Mouse (Mus musculus) C2C12 (cell line): ENCODE measurements around the gene Pld2.

Experiments used
- CEBPB ChIP-seq: IDR thresholded peaks from one replicate; pipeline ENCODE4 v1.6.1; 2011; ENCODE audit warnings: low read depth, mild to moderate bottlenecking, control low read depth, moderate library complexity
- CTCF ChIP-seq: IDR thresholded peaks from one replicate; pipeline ENCODE4 v1.5.1; 2011; ENCODE audit not compliant: control insufficient read depth, insufficient read depth, insufficient read length
- FOSL1 ChIP-seq: IDR thresholded peaks from one replicate; pipeline ENCODE4 v1.8.0; 2011; ENCODE audit warnings: mild to moderate bottlenecking, low read length; ENCODE audit not compliant: poor library complexity, insufficient read depth, severe bottlenecking
- MAX ChIP-seq: IDR thresholded peaks from one replicate; pipeline ENCODE4 v1.6.1; 2011; ENCODE audit warnings: mild to moderate bottlenecking, control low read depth
- MYOD1 ChIP-seq: IDR thresholded peaks from one replicate; pipeline ENCODE4 v1.6.1; 2011; ENCODE audit warnings: low read depth; ENCODE audit not compliant: control insufficient read depth, insufficient read length
- MYOG ChIP-seq: IDR thresholded peaks from one replicate; pipeline ENCODE4 v1.6.1; 2011; ENCODE audit not compliant: control insufficient read depth, insufficient read length; ENCODE audit errors: extremely low read depth
- USF1 ChIP-seq: IDR thresholded peaks from one replicate; pipeline ENCODE4 v1.6.1; 2011; ENCODE audit warnings: low read depth, mild to moderate bottlenecking, control low read depth, moderate library complexity

- TF ChIP-seq USF1: no peak
- TF ChIP-seq CTCF: no peak
- TF ChIP-seq MYOG: no peak
- no peak for TF ChIP-seq MAX
- TF ChIP-seq CEBPB: no peak
- TF ChIP-seq FOSL1: no peak
- no peak for TF ChIP-seq MYOD1
These were observed 47.1 kb downstream of the Pld2 start for GRCm38 (mm10) chr11:70586954-70587353.
